9 mouse cellular contexts compared by ENCODE assay signal in genomic region chr2:33592931-33593555, GRCm38 (mm10). TPM values are rescaled to one million over a fixed set of nuclear protein-coding genes. Genes with fewer than 3 reads are reported as not detected.
DNase-seq lines count a peak whose midpoint lies in the region; ATAC-seq lines count a peak whose summit lies in the region.
"Had no signal": no experiment of that assay in that cellular context is flagged by ENCODE, and none has a peak within 500 bp of the region (broad histone marks: within the 10 kb centered on the region; RNA-seq: fewer than 3 reads in every experiment).

No protein-coding gene starts in this region.

- 0 out of 2 replicates have a peak overlapping the region, but pooled peaks have one; percentile 25 for H3K9ac ChIP-seq in embryonic facial prominence, embryonic 11.5 days (replicated peaks; ENCODE audit: low read length)
- 0 out of 2 replicates have a peak overlapping the region, but pooled peaks have one; percentile 21 for H3K9ac ChIP-seq in neural tube, embryonic 12.5 days

- no peaks in the 10 kb centered on the region; the same call in 1 of the 2 replicates for H3K27me3 ChIP-seq in embryonic facial prominence, embryonic 11.5 days (ENCODE audit: control insufficient read depth, insufficient read depth, low read length)
- H3K27me3 ChIP-seq in neural tube, embryonic 12.5 days (replicated peaks), result peaks cover 37% of the 10 kb centered on the region

- no peak overlapping the region for H3K4me3 ChIP-seq in embryonic facial prominence, embryonic 11.5 days (ENCODE audit: low read depth, low read length)
- no peak overlapping the region for H3K4me3 ChIP-seq in neural tube, embryonic 12.5 days

- H3K36me3 ChIP-seq in embryonic facial prominence, embryonic 11.5 days (replicated peaks; ENCODE audit: control insufficient read depth, insufficient read depth, low read depth, low read length), result no peaks in the 10 kb centered on the region
- no peaks in the 10 kb centered on the region for H3K36me3 ChIP-seq in neural tube, embryonic 12.5 days

- peak overlapping the region; percentile 20; the same call in 1 of the 2 replicates for H3K27ac ChIP-seq in embryonic facial prominence, embryonic 11.5 days (replicated peaks; ENCODE audit: low read depth, low read length)
- H3K27ac ChIP-seq in neural tube, embryonic 12.5 days, result no peak overlapping the region

- no peaks in the 10 kb centered on the region for H3K9me3 ChIP-seq in embryonic facial prominence, embryonic 11.5 days (replicated peaks; ENCODE audit: control insufficient read depth, low read length)
- no peaks in the 10 kb centered on the region for H3K9me3 ChIP-seq in neural tube, embryonic 12.5 days

- WGBS in embryonic facial prominence, embryonic 11.5 days, result 2% methylated on average over 12 of the region's 12 CpGs
- WGBS in neural tube, embryonic 12.5 days, result 4% methylated on average over 12 of the region's 12 CpGs

- H3K4me2 ChIP-seq in embryonic facial prominence, embryonic 11.5 days (ENCODE audit: low read depth, low read length), result no peak overlapping the region
- peak overlapping the region; percentile 32 for H3K4me2 ChIP-seq in neural tube, embryonic 12.5 days (replicated peaks)

- peak; percentile 85 for DNase-seq in embryonic facial prominence, embryonic 11.5 days (ENCODE audit: low spot score)
- peak; percentile 35 to 63 for DNase-seq in frontal cortex, adult 2 months (ENCODE audit: extremely low spot score in 1 of 2, low spot score in 1 of 2)
- peak; percentile 51 for DNase-seq in left cerebral cortex, adult 11 months (ENCODE audit: low spot score)
- no peak for DNase-seq in MN1 (ENCODE audit: low spot score)
- DNase-seq in adipocyte (ENCODE audit: low spot score), result no peak
- DNase-seq in cerebellum, postnatal 25 days, result no peak

- ATAC-seq in embryonic facial prominence, embryonic 11.5 days (replicated peaks; ENCODE audit: insufficient number of reproducible peaks, low FRiP score, low TSS enrichment, low read depth), result peak; percentile 64
- ATAC-seq in neural tube, embryonic 12.5 days (ENCODE audit: low FRiP score, low read depth), result 0 out of 2 replicates have a peak, but pooled peaks have one; percentile 14
- no peak for ATAC-seq in activated CD4-positive, CD25-positive, alpha-beta regulatory T cell, adult 4 months
- ATAC-seq: intestine, embryonic 16.5 days had no signal

- peaks cover 22% of the 10 kb centered on the region for H3K4me1 ChIP-seq in embryonic facial prominence, embryonic 11.5 days (ENCODE audit: control insufficient read depth, insufficient read depth, low read length)
- peaks cover 51% of the 10 kb centered on the region for H3K4me1 ChIP-seq in neural tube, embryonic 12.5 days

RNA-seq across cellular contexts. Expression of gene Lmx1b, which starts 47.3 kb away (rescaled TPM):
- polyA plus RNA-seq in embryonic facial prominence, embryonic 11.5 days (2014; fragmentation: Nextera tagmentation; extraction: Ambion mirVana), result 1.2 TPM in 2 replicates
- 0.36 and 0.38 TPM in 2 replicates for polyA plus RNA-seq in frontal cortex, adult 2 months (2012; rRNA removed)
- polyA plus RNA-seq in neural tube, embryonic 12.5 days (2016; fragmentation: Nextera tagmentation; extraction: Ambion mirVana), result 4.6 and 4.7 TPM in 2 replicates
- polyA plus RNA-seq in activated CD4-positive, CD25-positive, alpha-beta regulatory T cell, adult 4 months (2017; shearing (Covaris generic)), result not detected
- polyA plus RNA-seq: intestine, embryonic 16.5 days had no signal

Comparison
In these comparisons a context has a peak if more than half of its experiments do, and no peak if none do; other contexts are left out.
1. DNase-seq: peak in embryonic facial prominence, embryonic 11.5 days (single experiment), frontal cortex, adult 2 months (2 of 2) and left cerebral cortex, adult 11 months (single experiment); none in MN1 (single experiment), adipocyte (single experiment) and cerebellum, postnatal 25 days (0 of 2).